Mouse (Mus musculus): Measurements from ENCODE around the gene Nomo1. TPM values are rescaled to one million over a fixed set of nuclear protein-coding genes. Genes with fewer than 3 reads are reported as not detected.
A peak's percentile ranks its signal among the peaks of the same experiment; 100 is the strongest.

The Nomo1 gene
- polyA plus RNA-seq, 1 experiment from 2014 or later = 19.9 TPM

GRCm38 (mm10) chr7:46035468-46035867 is 2.0 kb downstream of the Nomo1 start:
- H3K4me1 ChIP-seq (ENCODE audit: insufficient read depth) = peaks cover 30% of the 10 kb centered on the region
- no peak overlapping the region for H3K9ac ChIP-seq (replicated peaks)
- H3K9me3 ChIP-seq (ENCODE audit: low read length) = no peaks in the 10 kb centered on the region
- no peak overlapping the region for H3K27ac ChIP-seq (ENCODE audit: low read depth)
- DNase-seq (no peak), ATAC-seq (no peak)
- H3K36me3 ChIP-seq (replicated peaks; ENCODE audit: insufficient read depth, low read length) = peaks cover 14% of the 10 kb centered on the region
- H3K27me3 ChIP-seq (ENCODE audit: insufficient read depth, low read length) = no peaks in the 10 kb centered on the region
- 45% methylated on average over 2 of the region's 2 CpGs for WGBS (ENCODE audit: insufficient replicate concordance)
- TF ChIP-seq EP300 (IDR thresholded peaks at IDR 0.05; ENCODE audit: low read depth) (no peak; the same call in 1 of the 2 replicates), CTCF (IDR thresholded peaks at IDR 0.05; ENCODE audit: low read depth) (no peak)
- no peak overlapping the region for H3K4me3 ChIP-seq (ENCODE audit: low read depth, low read length)
- H3K4me2 ChIP-seq (ENCODE audit: low read depth, low read length) = peak overlapping the region; percentile 99; the same call in 1 of the 2 replicates

- no peak overlapping the region for H3K9ac ChIP-seq (replicated peaks)
- 79% methylated on average over 6 of the region's 6 CpGs for WGBS (ENCODE audit: insufficient replicate concordance)
- H3K4me2 ChIP-seq (ENCODE audit: low read depth, low read length) = no peak overlapping the region
- H3K27me3 ChIP-seq (ENCODE audit: insufficient read depth, low read length) = no peaks in the 10 kb centered on the region
- no peak overlapping the region for H3K27ac ChIP-seq (ENCODE audit: low read depth)
- no peak for ATAC-seq
- TF ChIP-seq CTCF (IDR thresholded peaks at IDR 0.05; ENCODE audit: low read depth) (no peak), EP300 (IDR thresholded peaks at IDR 0.05; ENCODE audit: low read depth) (no peak)
- peaks cover 20% of the 10 kb centered on the region for H3K4me1 ChIP-seq (ENCODE audit: insufficient read depth)
- H3K9me3 ChIP-seq (ENCODE audit: low read length) = no peaks in the 10 kb centered on the region
- DNase-seq = no peak
- no peak overlapping the region for H3K4me3 ChIP-seq (ENCODE audit: low read depth, low read length)
- peaks cover 28% of the 10 kb centered on the region for H3K36me3 ChIP-seq (replicated peaks; ENCODE audit: insufficient read depth, low read length)
These were observed 3.9 kb downstream of the Nomo1 start for GRCm38 (mm10) chr7:46037433-46037832.

GRCm38 (mm10) chr7:46039873-46040272 is 6.4 kb downstream of the Nomo1 start:
- no peaks in the 10 kb centered on the region for H3K27me3 ChIP-seq (ENCODE audit: insufficient read depth, low read length)
- no peak for ATAC-seq
- no peak overlapping the region for H3K9ac ChIP-seq (replicated peaks)
- no peak overlapping the region for H3K27ac ChIP-seq (ENCODE audit: low read depth)
- WGBS (ENCODE audit: insufficient replicate concordance) = 50% methylated on average over 2 of the region's 2 CpGs
- H3K4me3 ChIP-seq (ENCODE audit: low read depth, low read length) = no peak overlapping the region
- DNase-seq = no peak
- peaks cover 46% of the 10 kb centered on the region for H3K36me3 ChIP-seq (replicated peaks; ENCODE audit: insufficient read depth, low read length)
- no peak overlapping the region for H3K4me2 ChIP-seq (ENCODE audit: low read depth, low read length)
- H3K9me3 ChIP-seq (ENCODE audit: low read length) = no peaks in the 10 kb centered on the region
- TF ChIP-seq EP300 (IDR thresholded peaks at IDR 0.05; ENCODE audit: low read depth) = no peak
- no peak for TF ChIP-seq CTCF (IDR thresholded peaks at IDR 0.05; ENCODE audit: low read depth)
- H3K4me1 ChIP-seq (ENCODE audit: insufficient read depth) = peaks cover 6% of the 10 kb centered on the region

GRCm38 (mm10) chr7:46044106-46044505 is 10.6 kb downstream of the Nomo1 start:
- Histone ChIP-seq H3K36me3 (replicated peaks; ENCODE audit: insufficient read depth, low read length) (peaks cover 56% of the 10 kb centered on the region), H3K4me3 (ENCODE audit: low read depth, low read length) (no peak overlapping the region), H3K4me2 (ENCODE audit: low read depth, low read length) (no peak overlapping the region), H3K4me1 (ENCODE audit: insufficient read depth) (no peaks in the 10 kb centered on the region), H3K9ac (replicated peaks) (no peak overlapping the region), H3K27ac (ENCODE audit: low read depth) (no peak overlapping the region), H3K9me3 (ENCODE audit: low read length) (no peaks in the 10 kb centered on the region), H3K27me3 (ENCODE audit: insufficient read depth, low read length) (no peaks in the 10 kb centered on the region)
- TF ChIP-seq CTCF (IDR thresholded peaks at IDR 0.05; ENCODE audit: low read depth) (no peak), EP300 (IDR thresholded peaks at IDR 0.05; ENCODE audit: low read depth) (no peak)
- WGBS (ENCODE audit: insufficient replicate concordance) = 71% methylated on average over 10 of the region's 10 CpGs
- no peak for ATAC-seq
- DNase-seq = no peak

- Histone ChIP-seq H3K4me1 (ENCODE audit: insufficient read depth) (no peaks in the 10 kb centered on the region), H3K27ac (ENCODE audit: low read depth) (no peak overlapping the region), H3K4me2 (ENCODE audit: low read depth, low read length) (no peak overlapping the region), H3K9me3 (ENCODE audit: low read length) (no peaks in the 10 kb centered on the region), H3K36me3 (replicated peaks; ENCODE audit: insufficient read depth, low read length) (peaks cover 58% of the 10 kb centered on the region), H3K4me3 (ENCODE audit: low read depth, low read length) (no peak overlapping the region), H3K27me3 (ENCODE audit: insufficient read depth, low read length) (no peaks in the 10 kb centered on the region), H3K9ac (replicated peaks) (no peak overlapping the region)
- 72% methylated on average over 11 of the region's 11 CpGs for whole genome bisulfite sequencing (ENCODE audit: insufficient replicate concordance)
- DNase-seq (no peak), ATAC-seq (no peak)
- TF ChIP-seq EP300 (IDR thresholded peaks at IDR 0.05; ENCODE audit: low read depth) = no peak
- no peak for TF ChIP-seq CTCF (IDR thresholded peaks at IDR 0.05; ENCODE audit: low read depth)
These were observed 12.4 kb downstream of the Nomo1 start for GRCm38 (mm10) chr7:46045882-46046281.

GRCm38 (mm10) chr7:46047873-46048562 is 14.5 kb downstream of the Nomo1 start:
- Histone ChIP-seq H3K4me3 (ENCODE audit: low read depth, low read length) (no peak overlapping the region), H3K9me3 (ENCODE audit: low read length) (no peaks in the 10 kb centered on the region), H3K36me3 (replicated peaks; ENCODE audit: insufficient read depth, low read length) (peaks cover 50% of the 10 kb centered on the region), H3K4me1 (ENCODE audit: insufficient read depth) (no peaks in the 10 kb centered on the region), H3K9ac (replicated peaks) (no peak overlapping the region), H3K4me2 (ENCODE audit: low read depth, low read length) (no peak overlapping the region), H3K27me3 (ENCODE audit: insufficient read depth, low read length) (no peaks in the 10 kb centered on the region), H3K27ac (ENCODE audit: low read depth) (no peak overlapping the region)
- DNase-seq (no peak), ATAC-seq (no peak)
- no peak for TF ChIP-seq CTCF (IDR thresholded peaks at IDR 0.05; ENCODE audit: low read depth)
- no peak for TF ChIP-seq EP300 (IDR thresholded peaks at IDR 0.05; ENCODE audit: low read depth)
- 81% methylated on average over 13 of the region's 13 CpGs for WGBS (ENCODE audit: insufficient replicate concordance)

Measured in liver, postnatal 0 days (tissue).